Mouse (Mus musculus): Measurements from ENCODE around the gene Pcsk6. TPM values are rescaled to one million over a fixed set of nuclear protein-coding genes. Genes with fewer than 3 reads are reported as not detected.

The Pcsk6 gene
- polyA plus RNA-seq, 1 experiment, result 0.04 TPM

- no peak overlapping the region for H3ac ChIP-seq (ENCODE audit: control insufficient read depth, insufficient read length)
- H3K27me3 ChIP-seq (ENCODE audit: control insufficient read depth, insufficient read depth, insufficient read length), result no peaks in the 10 kb centered on the region
- H3K36me3 ChIP-seq (ENCODE audit: control insufficient read depth, insufficient read depth), result peaks cover 48% of the 10 kb centered on the region
- H3K79me2 ChIP-seq (ENCODE audit: control insufficient read depth, insufficient read depth), result peaks cover 9% of the 10 kb centered on the region
- TF ChIP-seq TCF12 (IDR thresholded peaks at IDR 0.05; ENCODE audit: insufficient read depth, poor library complexity, severe bottlenecking), result no peak
- no peak for TF ChIP-seq POLR2A (IDR thresholded peaks at IDR 0.05; ENCODE audit: insufficient read length, low read depth)
- TF ChIP-seq TCF3 (IDR thresholded peaks at IDR 0.05; ENCODE audit: insufficient read length, low read depth), result no peak
- no peak for TF ChIP-seq SRF (IDR thresholded peaks at IDR 0.05; ENCODE audit: control insufficient read depth, insufficient read length, low read depth)
- no peak for TF ChIP-seq MYOG (IDR thresholded peaks at IDR 0.05; ENCODE audit: control insufficient read depth in 1 of 3, insufficient read depth in 1 of 3, insufficient read length in 2 of 3, low read depth in 2 of 3)
- TF ChIP-seq MAX (IDR thresholded peaks at IDR 0.05; ENCODE audit: low read depth), result no peak
- no peak for TF ChIP-seq REST (IDR thresholded peaks at IDR 0.05; ENCODE audit: insufficient read depth, insufficient read length)
- no peak for TF ChIP-seq POLR2AphosphoS2 (IDR thresholded peaks at IDR 0.05; ENCODE audit: insufficient read length, low read depth)
- no peak for TF ChIP-seq CEBPB (IDR thresholded peaks at IDR 0.05; ENCODE audit: insufficient read depth, poor library complexity, severe bottlenecking)
- no peak for TF ChIP-seq MYOD1 (IDR thresholded peaks at IDR 0.05; ENCODE audit: control insufficient read depth in 1 of 3, insufficient read length in 2 of 3, low read depth in 2 of 3)
- TF ChIP-seq E2F4 (IDR thresholded peaks at IDR 0.05; ENCODE audit: insufficient read depth), result no peak
- TF ChIP-seq USF1 (IDR thresholded peaks at IDR 0.05; ENCODE audit: low read depth), result no peak
- H3K4me2 ChIP-seq (ENCODE audit: low read depth), result peak overlapping the region; percentile 21
- no peak overlapping the region for H3K4me3 ChIP-seq
Measured at GRCm38 (mm10) chr7:66088077-66088476, 226.5 kb downstream of the Pcsk6 start.

GRCm38 (mm10) chr7:66090676-66091190, 229.2 kb downstream of the Pcsk6 start:
- H3K4me3 ChIP-seq, result no peak overlapping the region
- H3K36me3 ChIP-seq (ENCODE audit: control insufficient read depth, insufficient read depth), result peaks cover 37% of the 10 kb centered on the region
- H3K4me2 ChIP-seq (ENCODE audit: low read depth), result no peak overlapping the region
- TF ChIP-seq TCF3 (IDR thresholded peaks at IDR 0.05; ENCODE audit: insufficient read length, low read depth), result no peak
- TF ChIP-seq REST (IDR thresholded peaks at IDR 0.05; ENCODE audit: insufficient read depth, insufficient read length), result no peak
- TF ChIP-seq MAX (IDR thresholded peaks at IDR 0.05; ENCODE audit: low read depth), result no peak
- TF ChIP-seq E2F4 (IDR thresholded peaks at IDR 0.05; ENCODE audit: insufficient read depth), result no peak
- no peak for TF ChIP-seq MYOD1 (IDR thresholded peaks at IDR 0.05; ENCODE audit: control insufficient read depth in 1 of 3, insufficient read length in 2 of 3, low read depth in 2 of 3)
- no peak for TF ChIP-seq CEBPB (IDR thresholded peaks at IDR 0.05; ENCODE audit: insufficient read depth, poor library complexity, severe bottlenecking)
- no peak for TF ChIP-seq POLR2A (IDR thresholded peaks at IDR 0.05; ENCODE audit: insufficient read length, low read depth)
- TF ChIP-seq TCF12 (IDR thresholded peaks at IDR 0.05; ENCODE audit: insufficient read depth, poor library complexity, severe bottlenecking), result no peak
- TF ChIP-seq MYOG (IDR thresholded peaks at IDR 0.05; ENCODE audit: control insufficient read depth in 1 of 3, insufficient read depth in 1 of 3, insufficient read length in 2 of 3, low read depth in 2 of 3), result no peak
- TF ChIP-seq USF1 (IDR thresholded peaks at IDR 0.05; ENCODE audit: low read depth), result no peak
- TF ChIP-seq POLR2AphosphoS2 (IDR thresholded peaks at IDR 0.05; ENCODE audit: insufficient read length, low read depth), result no peak
- no peak for TF ChIP-seq SRF (IDR thresholded peaks at IDR 0.05; ENCODE audit: control insufficient read depth, insufficient read length, low read depth)
- no peaks in the 10 kb centered on the region for H3K27me3 ChIP-seq (ENCODE audit: control insufficient read depth, insufficient read depth, insufficient read length)
- H3K79me2 ChIP-seq (ENCODE audit: control insufficient read depth, insufficient read depth), result peaks cover 1% of the 10 kb centered on the region
- H3ac ChIP-seq (ENCODE audit: control insufficient read depth, insufficient read length), result no peak overlapping the region

- Histone ChIP-seq H3ac (ENCODE audit: control insufficient read depth, insufficient read length) (no peak overlapping the region), H3K79me2 (ENCODE audit: control insufficient read depth, insufficient read depth) (no peaks in the 10 kb centered on the region), H3K4me3 (no peak overlapping the region), H3K27me3 (ENCODE audit: control insufficient read depth, insufficient read depth, insufficient read length) (no peaks in the 10 kb centered on the region), H3K36me3 (ENCODE audit: control insufficient read depth, insufficient read depth) (peaks cover 31% of the 10 kb centered on the region), H3K4me2 (ENCODE audit: low read depth) (no peak overlapping the region)
- TF ChIP-seq POLR2AphosphoS2 (IDR thresholded peaks at IDR 0.05; ENCODE audit: insufficient read length, low read depth) (peak; percentile 44), CEBPB (IDR thresholded peaks at IDR 0.05; ENCODE audit: insufficient read depth, poor library complexity, severe bottlenecking) (no peak)
Measured at GRCm38 (mm10) chr7:66091553-66091952, 230.0 kb downstream of the Pcsk6 start.

GRCm38 (mm10) chr7:66092656-66093055, 231.1 kb downstream of the Pcsk6 start:
- Histone ChIP-seq H3K36me3 (ENCODE audit: control insufficient read depth, insufficient read depth) (peaks cover 20% of the 10 kb centered on the region), H3K79me2 (ENCODE audit: control insufficient read depth, insufficient read depth) (no peaks in the 10 kb centered on the region), H3K4me3 (no peak overlapping the region), H3K4me2 (ENCODE audit: low read depth) (no peak overlapping the region), H3ac (ENCODE audit: control insufficient read depth, insufficient read length) (no peak overlapping the region), H3K27me3 (ENCODE audit: control insufficient read depth, insufficient read depth, insufficient read length) (no peaks in the 10 kb centered on the region)
- no peak for TF ChIP-seq CEBPB (IDR thresholded peaks at IDR 0.05; ENCODE audit: insufficient read depth, poor library complexity, severe bottlenecking)
- TF ChIP-seq POLR2AphosphoS2 (IDR thresholded peaks at IDR 0.05; ENCODE audit: insufficient read length, low read depth), result no peak
- TF ChIP-seq USF1 (IDR thresholded peaks at IDR 0.05; ENCODE audit: low read depth), result no peak
- TF ChIP-seq POLR2A (IDR thresholded peaks at IDR 0.05; ENCODE audit: insufficient read length, low read depth), result no peak
- TF ChIP-seq TCF12 (IDR thresholded peaks at IDR 0.05; ENCODE audit: insufficient read depth, poor library complexity, severe bottlenecking), result no peak
- TF ChIP-seq TCF3 (IDR thresholded peaks at IDR 0.05; ENCODE audit: insufficient read length, low read depth), result no peak
- no peak for TF ChIP-seq MYOD1 (IDR thresholded peaks at IDR 0.05; ENCODE audit: control insufficient read depth in 1 of 3, insufficient read length in 2 of 3, low read depth in 2 of 3)
- TF ChIP-seq E2F4 (IDR thresholded peaks at IDR 0.05; ENCODE audit: insufficient read depth), result no peak
- TF ChIP-seq SRF (IDR thresholded peaks at IDR 0.05; ENCODE audit: control insufficient read depth, insufficient read length, low read depth), result no peak
- no peak for TF ChIP-seq MAX (IDR thresholded peaks at IDR 0.05; ENCODE audit: low read depth)
- no peak for TF ChIP-seq MYOG (IDR thresholded peaks at IDR 0.05; ENCODE audit: control insufficient read depth in 1 of 3, insufficient read depth in 1 of 3, insufficient read length in 2 of 3, low read depth in 2 of 3)
- TF ChIP-seq REST (IDR thresholded peaks at IDR 0.05; ENCODE audit: insufficient read depth, insufficient read length), result no peak

- TF ChIP-seq SRF (IDR thresholded peaks at IDR 0.05; ENCODE audit: control insufficient read depth, insufficient read length, low read depth) (no peak), REST (IDR thresholded peaks at IDR 0.05; ENCODE audit: insufficient read depth, insufficient read length) (no peak), E2F4 (IDR thresholded peaks at IDR 0.05; ENCODE audit: insufficient read depth) (no peak), TCF12 (IDR thresholded peaks at IDR 0.05; ENCODE audit: insufficient read depth, poor library complexity, severe bottlenecking) (no peak), MAX (IDR thresholded peaks at IDR 0.05; ENCODE audit: low read depth) (no peak), MYOG (IDR thresholded peaks at IDR 0.05; ENCODE audit: control insufficient read depth in 1 of 3, insufficient read depth in 1 of 3, insufficient read length in 2 of 3, low read depth in 2 of 3) (no peak), CEBPB (IDR thresholded peaks at IDR 0.05; ENCODE audit: insufficient read depth, poor library complexity, severe bottlenecking) (no peak), MYOD1 (IDR thresholded peaks at IDR 0.05; ENCODE audit: control insufficient read depth in 1 of 3, insufficient read length in 2 of 3, low read depth in 2 of 3) (no peak), USF1 (IDR thresholded peaks at IDR 0.05; ENCODE audit: low read depth) (no peak), POLR2A (IDR thresholded peaks at IDR 0.05; ENCODE audit: insufficient read length, low read depth) (no peak), TCF3 (IDR thresholded peaks at IDR 0.05; ENCODE audit: insufficient read length, low read depth) (no peak), POLR2AphosphoS2 (IDR thresholded peaks at IDR 0.05; ENCODE audit: insufficient read length, low read depth) (no peak)
Measured at GRCm38 (mm10) chr7:66094141-66094540, 232.6 kb downstream of the Pcsk6 start.

More at GRCm38 (mm10) chr7:66094141-66094540, 232.6 kb downstream of the Pcsk6 start:
- H3ac ChIP-seq (ENCODE audit: control insufficient read depth, insufficient read length), result no peak overlapping the region
- H3K4me3 ChIP-seq, result no peak overlapping the region
- no peaks in the 10 kb centered on the region for H3K27me3 ChIP-seq (ENCODE audit: control insufficient read depth, insufficient read depth, insufficient read length)
- no peak overlapping the region for H3K4me2 ChIP-seq (ENCODE audit: low read depth)
- H3K79me2 ChIP-seq (ENCODE audit: control insufficient read depth, insufficient read depth), result no peaks in the 10 kb centered on the region
- peaks cover 7% of the 10 kb centered on the region for H3K36me3 ChIP-seq (ENCODE audit: control insufficient read depth, insufficient read depth)

All from myocyte (in vitro differentiated cells).